Mouse (Mus musculus): ENCODE measurements at regions not wholly inside any gene's neighbourhood (a gene's known extent, or its start where the extent isn't known, plus 50 kb on each side); places are given as distances from the start of the nearest gene placed in this dataset.

- no peak for DNase-seq (ENCODE audit: low spot score)
Observed at GRCm38 (mm10) chr19:14191820-14192219, 278.5 kb downstream of the Olfr1505 start.

GRCm38 (mm10) chr19:14197864-14198263 is 284.5 kb downstream of the Olfr1505 start:
- DNase-seq (ENCODE audit: low spot score), result no peak

GRCm38 (mm10) chr19:14220507-14220909 is 307.2 kb downstream of the Olfr1505 start:
- no peak for DNase-seq (ENCODE audit: low spot score)

- DNase-seq (ENCODE audit: low spot score), result no peak
Observed at GRCm38 (mm10) chr19:14225061-14225696, 311.8 kb downstream of the Olfr1505 start.

- peak; percentile 44 for DNase-seq (ENCODE audit: low spot score)
Observed at GRCm38 (mm10) chr19:14225787-14226186, 312.5 kb downstream of the Olfr1505 start.

- DNase-seq (ENCODE audit: low spot score), result no peak
Observed at GRCm38 (mm10) chr19:14226521-14226920, 313.2 kb downstream of the Olfr1505 start.

GRCm38 (mm10) chr19:14243565-14243964 is 330.2 kb downstream of the Olfr1505 start:
- no peak for DNase-seq (ENCODE audit: low spot score)

- DNase-seq (ENCODE audit: low spot score), result no peak
Observed at GRCm38 (mm10) chr19:14246973-14247614, 333.8 kb downstream of the Olfr1505 start.

- DNase-seq (ENCODE audit: low spot score), result peak; percentile 31
Observed at GRCm38 (mm10) chr19:14247979-14248378, 334.6 kb downstream of the Olfr1505 start.

GRCm38 (mm10) chr19:14258621-14259051 is 339.2 kb downstream of the Tle4 start:
- no peak for DNase-seq (ENCODE audit: low spot score)

- DNase-seq (ENCODE audit: low spot score), result no peak
Observed at GRCm38 (mm10) chr19:14259223-14259622, 338.6 kb downstream of the Tle4 start.

- DNase-seq (ENCODE audit: low spot score), result no peak
Observed at GRCm38 (mm10) chr19:14289331-14289737, 308.5 kb downstream of the Tle4 start.

GRCm38 (mm10) chr19:14290911-14291310 is 306.9 kb downstream of the Tle4 start:
- no peak for DNase-seq (ENCODE audit: low spot score)

- DNase-seq (ENCODE audit: low spot score), result no peak
Observed at GRCm38 (mm10) chr19:14293172-14293571, 304.7 kb downstream of the Tle4 start.

- DNase-seq (ENCODE audit: low spot score), result no peak
Observed at GRCm38 (mm10) chr19:14301176-14301943, 296.5 kb downstream of the Tle4 start.

- DNase-seq (ENCODE audit: low spot score), result peak; percentile 7
Observed at GRCm38 (mm10) chr19:14314301-14314700, 283.6 kb downstream of the Tle4 start.

GRCm38 (mm10) chr19:14319677-14320191 is 278.1 kb downstream of the Tle4 start:
- DNase-seq (ENCODE audit: low spot score), result no peak

GRCm38 (mm10) chr19:14325353-14326052 is 272.3 kb downstream of the Tle4 start:
- DNase-seq (ENCODE audit: low spot score), result no peak

- DNase-seq (ENCODE audit: low spot score), result no peak
Observed at GRCm38 (mm10) chr19:14333041-14334012, 264.5 kb downstream of the Tle4 start.

GRCm38 (mm10) chr19:14337025-14337424 is 260.8 kb downstream of the Tle4 start:
- DNase-seq (ENCODE audit: low spot score), result no peak

GRCm38 (mm10) chr19:14340759-14341158 is 257.1 kb downstream of the Tle4 start:
- DNase-seq (ENCODE audit: low spot score), result no peak

All from MN1 (cell line).